Mouse (Mus musculus) effector memory CD4-positive, alpha-beta T cell, adult 5 months (primary cell): Measurements from ENCODE around the gene Sval3. TPM values are rescaled to one million over a fixed set of nuclear protein-coding genes. Genes with fewer than 3 reads are reported as not detected.

ENCODE experiments used
- polyA plus RNA-seq: library from polyadenylated mRNA; unstranded; fragments of 100-300 nt; shearing (Covaris generic); gene quantifications from one replicate; pipeline ENCODE4 v1.2.1, GENCODE M21; 2017

Gene Sval3
- polyA plus RNA-seq: not detected

DNA sequence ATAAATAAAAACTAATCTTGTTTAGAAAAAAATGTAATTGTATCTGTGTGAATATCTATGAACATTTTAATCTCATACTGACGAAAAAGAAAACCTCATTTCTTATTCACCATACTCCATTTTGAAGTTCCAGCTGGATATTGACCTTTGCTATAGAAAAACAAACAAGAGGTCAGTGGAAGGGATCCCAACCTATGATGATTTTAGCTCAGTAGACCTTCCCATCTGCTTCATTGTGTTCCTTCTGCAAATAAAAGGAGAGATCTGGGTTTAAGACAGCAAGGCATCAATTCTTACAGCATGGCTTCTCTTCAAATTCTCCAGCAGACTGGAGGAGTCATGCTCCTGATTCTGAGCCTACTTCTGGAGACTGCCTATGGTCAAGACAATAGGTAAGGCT, at the start of gene Sval3:
Gene Sval3, plus strand, starts transcription at position 301 of the 400 bp plus-strand sequence.

DNA sequence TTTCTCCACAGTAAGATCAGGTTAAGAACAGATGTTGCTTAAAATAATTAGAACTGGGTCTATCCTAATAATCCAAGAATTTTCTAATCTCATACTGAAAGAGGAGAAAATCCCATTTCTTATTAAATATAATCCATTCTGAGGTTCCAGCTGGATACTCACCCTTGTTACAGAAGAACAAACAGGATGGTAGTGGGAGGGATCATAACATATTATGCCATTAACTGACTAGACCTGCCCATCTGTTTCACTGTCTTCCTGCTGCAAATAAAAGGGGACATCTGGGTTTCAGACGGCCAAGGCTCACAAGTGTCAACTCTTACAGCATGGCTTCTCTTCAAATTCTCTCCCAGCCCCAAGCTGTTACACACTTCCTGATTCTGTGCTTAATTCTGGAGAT, 16.6 kb upstream of the Sval3 start, which contains the start of gene Sval1:
Gene Sval1, plus strand, starts transcription at position 301 of the 400 bp plus-strand sequence.

Other genes starting within 250 kb of the Sval3 start
- gene Olfr459, start 193.0 kb upstream of the Sval3 start, polyA plus RNA-seq: 0.11 TPM
- gene Pip, start 120.6 kb upstream of the Sval3 start, polyA plus RNA-seq: not detected
- not detected for gene Sval2, start 115.2 kb upstream of the Sval3 start, polyA plus RNA-seq
- gene Sval1, start 16.5 kb upstream of the Sval3 start, polyA plus RNA-seq: not detected
- gene Sva, start 70.3 kb downstream of the Sval3 start, polyA plus RNA-seq: not detected
- not detected for gene Tas2r139, start 172.8 kb downstream of the Sval3 start, polyA plus RNA-seq
- gene Tas2r144, start 247.2 kb downstream of the Sval3 start, polyA plus RNA-seq: not detected